Mouse (Mus musculus) heart, postnatal 0 days (tissue): ENCODE results near the gene Npr2. TPM values are rescaled to one million over a fixed set of nuclear protein-coding genes. Genes with fewer than 3 reads are reported as not detected.
A peak's percentile ranks its signal among the peaks of the same experiment; 100 is the strongest.

Experiments
- ATAC-seq: fragments of 200-750 bp; cut with Nextera tagmentation; 2 replicates; pipeline ENCODE4 v1.8.0; 2017; ENCODE audit warnings: low read depth, moderate number of reproducible peaks, moderate library complexity; ENCODE audit not compliant: insufficient read depth
- DNase-seq: peaks from one replicate; pipeline ENCODE4 v3.0.0-alpha.2; 2016; ENCODE audit warnings: low spot score
- H3K27ac ChIP-seq: fragments of 300-500 bp; sonication (generic); 2 replicates; pipeline ENCODE4 v1.5.1; 2014; ENCODE audit warnings: low read depth, mild to moderate bottlenecking
- H3K27me3 ChIP-seq: fragments of 300-500 bp; sonication (generic); 2 replicates; pipeline ENCODE4 v1.6.1; 2014; ENCODE audit warnings: low read length, mixed read lengths; ENCODE audit not compliant: control insufficient read depth, insufficient read depth
- H3K36me3 ChIP-seq: fragments of 300-500 bp; sonication (generic); replicated peaks from 2 replicates; pipeline ENCODE4 v1.6.1; 2014; ENCODE audit warnings: low read length, mixed read lengths; ENCODE audit not compliant: control insufficient read depth, insufficient read depth
- H3K4me1 ChIP-seq: fragments of 300-500 bp; sonication (generic); 2 replicates; pipeline ENCODE4 v1.6.1; 2014; ENCODE audit warnings: antibody characterized with exemption; ENCODE audit not compliant: control insufficient read depth, insufficient read depth
- H3K4me2 ChIP-seq: fragments of 300-500 bp; sonication (generic); 2 replicates; pipeline ENCODE4 v1.6.1; 2014; ENCODE audit warnings: low read depth, mild to moderate bottlenecking, low read length, moderate library complexity
- H3K4me3 ChIP-seq: fragments of 300-500 bp; sonication (generic); 2 replicates; pipeline ENCODE4 v1.5.1; 2014; ENCODE audit warnings: low read depth, low read length
- H3K9ac ChIP-seq: fragments of 300-500 bp; sonication (generic); replicated peaks from 2 replicates; pipeline ENCODE4 v1.6.1; 2014; ENCODE audit warnings: low read depth, low read length, mixed read lengths
- H3K9me3 ChIP-seq: fragments of 300-500 bp; sonication (generic); replicated peaks from 2 replicates; pipeline ENCODE4 v1.6.1; 2016; ENCODE audit warnings: low read length; ENCODE audit not compliant: control insufficient read depth
- CTCF ChIP-seq: IDR thresholded peaks from 2 replicates; pipeline ENCODE4 v1.5.1; 2016; ENCODE audit warnings: antibody characterized with exemption, control low read depth, low read depth
- EP300 ChIP-seq: IDR thresholded peaks from 2 replicates; pipeline ENCODE4 v1.6.1; 2016; ENCODE audit warnings: antibody characterized with exemption, low read depth
- WGBS: fragments of 180-500 bp; shearing (Covaris S2); extraction: QIAGEN DNeasy Blood & Tissue Kit; methylation state at CpG from one replicate; pipeline ENCODE4 v1.1.7; 2014; 5-methylcytosine and 5-hydroxymethylcytosine counted together
- polyA plus RNA-seq: library from polyadenylated mRNA; unstranded; fragments of >200 nt; fragmentation: Nextera tagmentation; extraction: Ambion mirVana; gene quantifications from 2 replicates; pipeline ENCODE4 v1.2.1, GENCODE M21; 2015
- total RNA-seq: library from RNA; depleted of rRNA; stranded (reverse); fragments of >200 nt; gene quantifications from 2 replicates; pipeline ENCODE4 v1.2.3, GENCODE M21; 2014; ENCODE audit warnings: low replicate concordance; rRNA removed

The Npr2 gene
- total RNA-seq (17.7 and 23.1 TPM in 2 replicates), polyA plus RNA-seq (6.6 and 6.9 TPM in 2 replicates)

DNA sequence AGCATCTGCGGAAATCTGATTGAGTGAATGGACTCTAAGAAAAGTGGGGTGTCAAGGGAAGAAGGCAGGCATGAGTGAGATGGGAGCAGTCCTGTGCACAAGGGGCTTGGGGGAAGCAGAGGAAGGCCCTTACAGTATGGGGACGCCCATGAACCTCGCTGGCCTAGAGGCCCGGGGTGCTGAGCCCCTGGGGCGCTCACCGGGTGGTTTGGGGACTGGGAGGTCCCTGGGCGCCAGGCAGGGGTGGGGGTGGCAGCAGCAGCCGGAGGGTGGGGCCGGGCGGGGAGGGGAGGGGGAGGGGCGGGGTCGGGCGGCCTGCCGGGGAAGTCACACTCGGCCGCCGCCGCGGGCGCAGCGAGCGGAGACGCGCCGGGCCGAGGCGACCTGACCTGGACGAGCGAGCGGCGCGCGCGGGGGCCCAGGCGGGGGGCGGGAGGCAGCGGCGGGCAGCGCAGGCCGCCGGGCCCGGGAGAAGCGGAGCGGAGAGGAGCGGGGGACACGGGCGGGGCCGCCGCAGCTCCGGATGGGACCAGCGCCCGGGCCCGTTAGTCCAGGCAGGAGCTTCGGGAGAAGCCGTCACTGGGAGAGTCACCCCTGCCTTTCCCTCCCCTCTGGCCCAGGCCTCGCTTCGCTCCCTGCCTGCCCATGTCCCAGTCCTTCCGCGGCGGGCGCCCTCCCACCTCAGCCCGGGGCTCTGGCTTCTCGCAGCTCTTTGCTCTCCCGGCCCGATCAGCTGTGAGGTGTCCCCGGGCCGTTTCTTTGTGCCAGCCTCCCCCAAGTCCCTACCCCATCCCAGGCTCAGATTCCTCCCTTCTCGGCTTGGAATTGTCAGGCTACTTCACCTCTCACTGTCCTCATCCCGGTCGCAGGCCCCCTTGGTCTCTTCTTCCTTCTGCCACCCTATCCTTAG lies at the start of gene Npr2:
Npr2 (plus strand) TSS at position 890 of the 910 bp plus-strand sequence.
- Histone ChIP-seq H3K9me3 (no peaks in the 10 kb centered on the region; the same call in 1 of the 2 replicates), H3K9ac (peak within 1 kb of the TSS; percentile 91), H3K27ac (peak within 1 kb of the TSS; percentile 86), H3K36me3 (no peaks in the 10 kb centered on the region), H3K4me2 (peak within 1 kb of the TSS; percentile 90), H3K4me3 (peak within 1 kb of the TSS; percentile 76), H3K4me1 (peaks cover 15% of the 10 kb centered on the region; the same call in 1 of the 2 replicates), H3K27me3 (no peaks in the 10 kb centered on the region)
- DNase-seq (peak; percentile 47), ATAC-seq (peak; percentile 56)
- 3% methylated on average over 41 of the region's 70 CpGs for WGBS
- TF ChIP-seq CTCF (no peak), EP300 (no peak)

GRCm38 (mm10) chr4:43582241-43582640 lies 49.5 kb upstream of the Npr2 start:
- Histone ChIP-seq H3K27me3 (no peaks in the 10 kb centered on the region), H3K27ac (no peak overlapping the region), H3K4me1 (peaks cover 17% of the 10 kb centered on the region), H3K9ac (no peak overlapping the region), H3K4me2 (no peak overlapping the region), H3K9me3 (no peaks in the 10 kb centered on the region), H3K36me3 (peaks cover 42% of the 10 kb centered on the region), H3K4me3 (no peak overlapping the region)
- ATAC-seq (no peak), DNase-seq (no peak)
- TF ChIP-seq EP300 (no peak), CTCF (no peak)
- 88% methylated on average over 5 of the region's 5 CpGs for WGBS

GRCm38 (mm10) chr4:43583421-43583820 lies 48.3 kb upstream of the Npr2 start:
- Histone ChIP-seq H3K27ac (peak overlapping the region; percentile 57), H3K4me2 (no peak overlapping the region), H3K27me3 (no peaks in the 10 kb centered on the region), H3K4me3 (no peak overlapping the region), H3K36me3 (peaks cover 42% of the 10 kb centered on the region), H3K4me1 (peaks cover 15% of the 10 kb centered on the region), H3K9me3 (no peaks in the 10 kb centered on the region), H3K9ac (no peak overlapping the region)
- no peak for ATAC-seq
- TF ChIP-seq EP300 (no peak), CTCF (no peak)
- no peak for DNase-seq
- 52% methylated on average over 7 of the region's 7 CpGs for WGBS

GRCm38 (mm10) chr4:43584444-43585416 lies 47.0 kb upstream of the Npr2 start, which contains the start of gene Msmp:
TSS of gene Msmp (minus strand) at chr4:43584494.
- Histone ChIP-seq H3K4me3 (no peak within 1 kb of the TSS), H3K27ac (peak within 1 kb of the TSS; percentile 57), H3K36me3 (peaks cover 42% of the 10 kb centered on the region), H3K4me2 (no peak within 1 kb of the TSS), H3K9ac (no peak within 1 kb of the TSS), H3K9me3 (no peaks in the 10 kb centered on the region), H3K4me1 (peaks cover 9% of the 10 kb centered on the region), H3K27me3 (no peaks in the 10 kb centered on the region)
- TF ChIP-seq EP300 = no peak
- TF ChIP-seq CTCF = peak; percentile 3; the same call in 1 of the 2 replicates
- DNase-seq = no peak
- ATAC-seq = no peak
- WGBS = 54% methylated on average over 12 of the region's 12 CpGs

- Histone ChIP-seq H3K4me2 (no peak overlapping the region), H3K4me3 (no peak overlapping the region), H3K36me3 (peaks cover 38% of the 10 kb centered on the region), H3K9ac (no peak overlapping the region), H3K4me1 (peaks cover 7% of the 10 kb centered on the region; the same call in 1 of the 2 replicates), H3K27ac (peak overlapping the region; percentile 15; the same call in 1 of the 2 replicates), H3K9me3 (no peaks in the 10 kb centered on the region), H3K27me3 (no peaks in the 10 kb centered on the region)
- DNase-seq (no peak), ATAC-seq (no peak)
- TF ChIP-seq EP300 = no peak
- no peak for TF ChIP-seq CTCF
- WGBS = 47% methylated on average over 10 of the region's 10 CpGs
Measured at GRCm38 (mm10) chr4:43585682-43586081, 46.1 kb upstream of the Npr2 start.
